Mouse (Mus musculus) neural tube, embryonic 15.5 days (tissue): ENCODE data around the gene Camta1. TPM values are rescaled to one million over a fixed set of nuclear protein-coding genes. Genes with fewer than 3 reads are reported as not detected.
"Not testable (repeated sequence)": the region's sequence is repeated elsewhere in the genome, so short reads cannot be mapped to it uniquely, and the experiment has no call there.

ENCODE experiments used
- ATAC-seq: fragments of 200-750 bp; cut with Nextera tagmentation; 2 replicates; pipeline ENCODE4 v1.8.0; 2017; ENCODE audit warnings: mild to moderate bottlenecking, moderate TSS enrichment, moderate library complexity; ENCODE audit not compliant: low FRiP score
- H3K27ac ChIP-seq: fragments of 300-500 bp; sonication (generic); replicated peaks from 2 replicates; pipeline ENCODE4 v1.5.1; 2015; ENCODE audit warnings: mild to moderate bottlenecking, inconsistent platforms
- H3K27me3 ChIP-seq: fragments of 300-500 bp; sonication (generic); replicated peaks from 2 replicates; pipeline ENCODE4 v1.6.1; 2015; ENCODE audit warnings: inconsistent platforms
- H3K36me3 ChIP-seq: fragments of 300-500 bp; sonication (generic); 2 replicates; pipeline ENCODE4 v1.6.1; 2015; ENCODE audit warnings: inconsistent platforms
- H3K4me1 ChIP-seq: fragments of 300-500 bp; sonication (generic); 2 replicates; pipeline ENCODE4 v1.6.1; 2015; ENCODE audit warnings: inconsistent platforms
- H3K4me2 ChIP-seq: fragments of 300-500 bp; sonication (generic); 2 replicates; pipeline ENCODE4 v1.6.1; 2015; ENCODE audit warnings: inconsistent platforms, mild to moderate bottlenecking, moderate library complexity
- H3K4me3 ChIP-seq: fragments of 300-500 bp; sonication (generic); replicated peaks from 2 replicates; pipeline ENCODE4 v1.5.1; 2015; ENCODE audit warnings: mild to moderate bottlenecking, inconsistent platforms
- H3K9ac ChIP-seq: fragments of 300-500 bp; sonication (generic); replicated peaks from 2 replicates; pipeline ENCODE4 v1.6.1; 2015; ENCODE audit warnings: mild to moderate bottlenecking, inconsistent platforms
- H3K9me3 ChIP-seq: fragments of 300-500 bp; sonication (generic); replicated peaks from 2 replicates; pipeline ENCODE4 v1.6.1; 2016; ENCODE audit warnings: inconsistent platforms
- whole genome bisulfite sequencing: fragments of 180-500 bp; shearing (Covaris S2); methylation state at CpG from one replicate; pipeline ENCODE4 v1.1.7; 2015; ENCODE audit warnings: mixed read lengths; 5-methylcytosine and 5-hydroxymethylcytosine counted together
- polyA plus RNA-seq: library from polyadenylated mRNA; unstranded; fragments of >200 nt; fragmentation: Nextera tagmentation; extraction: Ambion mirVana; gene quantifications from 2 replicates; pipeline ENCODE4 v1.2.1, GENCODE M21; 2015

Camta1 gene
- polyA plus RNA-seq, 1 experiment from 2014 or later: 161 TPM

GRCm38 (mm10) chr4:151024152-151024551 is 837.5 kb downstream of the Camta1 start:
- H3K27ac ChIP-seq: no peak overlapping the region
- H3K36me3 ChIP-seq: peaks cover 15% of the 10 kb centered on the region
- no peaks in the 10 kb centered on the region for H3K27me3 ChIP-seq
- 92% methylated on average over 9 of the region's 9 CpGs for WGBS
- no peak overlapping the region for H3K4me3 ChIP-seq
- H3K9me3 ChIP-seq: no peaks in the 10 kb centered on the region
- no peak overlapping the region for H3K4me2 ChIP-seq
- no peak for ATAC-seq
- H3K9ac ChIP-seq: no peak overlapping the region
- H3K4me1 ChIP-seq: no peaks in the 10 kb centered on the region

GRCm38 (mm10) chr4:151017356-151017755 is 844.3 kb downstream of the Camta1 start:
- not testable (repeated sequence) for H3K27me3 ChIP-seq, H3K9me3 ChIP-seq, H3K4me2 ChIP-seq, ATAC-seq, H3K4me1 ChIP-seq, H3K4me3 ChIP-seq, H3K9ac ChIP-seq, H3K27ac ChIP-seq
- H3K36me3 ChIP-seq: peaks cover 36% of the 10 kb centered on the region
- 90% methylated on average over 1 of the region's 1 CpGs for WGBS

- 91% methylated on average over 10 of the region's 10 CpGs for WGBS
- H3K9me3 ChIP-seq: no peaks in the 10 kb centered on the region
- H3K36me3 ChIP-seq: peaks cover 36% of the 10 kb centered on the region
- ATAC-seq: no peak
- H3K4me1 ChIP-seq: no peaks in the 10 kb centered on the region
- no peak overlapping the region for H3K4me2 ChIP-seq
- no peaks in the 10 kb centered on the region for H3K27me3 ChIP-seq
- no peak overlapping the region for H3K9ac ChIP-seq
- H3K27ac ChIP-seq: no peak overlapping the region
- no peak overlapping the region for H3K4me3 ChIP-seq
These were observed 845.7 kb downstream of the Camta1 start for GRCm38 (mm10) chr4:151015946-151016345.

- Histone ChIP-seq H3K4me1 (no peaks in the 10 kb centered on the region), H3K27me3 (no peaks in the 10 kb centered on the region), H3K36me3 (peaks cover 20% of the 10 kb centered on the region), H3K4me3 (no peak overlapping the region), H3K9me3 (no peaks in the 10 kb centered on the region), H3K9ac (no peak overlapping the region), H3K4me2 (no peak overlapping the region), H3K27ac (no peak overlapping the region)
- WGBS: 93% methylated on average over 7 of the region's 7 CpGs
- ATAC-seq: no peak
These were observed 851.4 kb downstream of the Camta1 start for GRCm38 (mm10) chr4:151010316-151010715.

GRCm38 (mm10) chr4:151006945-151007344 is 854.7 kb downstream of the Camta1 start:
- H3K27me3 ChIP-seq: no peaks in the 10 kb centered on the region
- H3K4me3 ChIP-seq: no peak overlapping the region
- 53% methylated on average over 6 of the region's 6 CpGs for WGBS
- H3K27ac ChIP-seq: no peak overlapping the region
- no peak overlapping the region for H3K4me2 ChIP-seq
- peaks cover 10% of the 10 kb centered on the region for H3K36me3 ChIP-seq
- ATAC-seq: no peak
- H3K9ac ChIP-seq: no peak overlapping the region
- H3K9me3 ChIP-seq: no peaks in the 10 kb centered on the region
- no peaks in the 10 kb centered on the region for H3K4me1 ChIP-seq

- H3K36me3 ChIP-seq: peaks cover 8% of the 10 kb centered on the region
- no peaks in the 10 kb centered on the region for H3K27me3 ChIP-seq
- no peaks in the 10 kb centered on the region for H3K9me3 ChIP-seq
- H3K4me1 ChIP-seq: no peaks in the 10 kb centered on the region
- 92% methylated on average over 13 of the region's 13 CpGs for WGBS
- H3K9ac ChIP-seq: no peak overlapping the region
- H3K27ac ChIP-seq: no peak overlapping the region
- no peak overlapping the region for H3K4me3 ChIP-seq
- H3K4me2 ChIP-seq: no peak overlapping the region
- no peak for ATAC-seq
These were observed 855.9 kb downstream of the Camta1 start for GRCm38 (mm10) chr4:151005656-151006318.

GRCm38 (mm10) chr4:151001397-151001796 is 860.3 kb downstream of the Camta1 start:
- H3K9me3 ChIP-seq: no peaks in the 10 kb centered on the region
- H3K4me1 ChIP-seq: 0 out of 2 replicates have a peak, but pooled peaks cover 4% of the 10 kb centered on the region
- no peak for ATAC-seq
- H3K36me3 ChIP-seq: 0 out of 2 replicates have a peak, but pooled peaks cover 5% of the 10 kb centered on the region
- H3K4me2 ChIP-seq: no peak overlapping the region
- 76% methylated on average over 13 of the region's 13 CpGs for WGBS
- H3K27me3 ChIP-seq: no peaks in the 10 kb centered on the region
- no peak overlapping the region for H3K4me3 ChIP-seq
- no peak overlapping the region for H3K9ac ChIP-seq
- no peak overlapping the region for H3K27ac ChIP-seq

GRCm38 (mm10) chr4:150998626-150999025 is 863.0 kb downstream of the Camta1 start:
- H3K4me3 ChIP-seq: no peak overlapping the region
- H3K27me3 ChIP-seq: no peaks in the 10 kb centered on the region
- H3K36me3 ChIP-seq: no peaks in the 10 kb centered on the region
- H3K4me1 ChIP-seq: 0 out of 2 replicates have a peak, but pooled peaks cover 4% of the 10 kb centered on the region
- H3K27ac ChIP-seq: no peak overlapping the region
- no peaks in the 10 kb centered on the region for H3K9me3 ChIP-seq
- no peak for ATAC-seq
- WGBS: 93% methylated on average over 9 of the region's 9 CpGs
- H3K9ac ChIP-seq: no peak overlapping the region
- no peak overlapping the region for H3K4me2 ChIP-seq

- H3K36me3 ChIP-seq: no peaks in the 10 kb centered on the region
- H3K4me1 ChIP-seq: 0 out of 2 replicates have a peak, but pooled peaks cover 4% of the 10 kb centered on the region
- no peaks in the 10 kb centered on the region for H3K27me3 ChIP-seq
- H3K9ac ChIP-seq: no peak within 1 kb of the TSS
- H3K4me2 ChIP-seq: no peak within 1 kb of the TSS
- no peaks in the 10 kb centered on the region for H3K9me3 ChIP-seq
- H3K27ac ChIP-seq: no peak within 1 kb of the TSS
- ATAC-seq: no peak
- no peak within 1 kb of the TSS for H3K4me3 ChIP-seq
- 93% methylated on average over 7 of the region's 7 CpGs for WGBS
These were observed 864.9 kb downstream of the Camta1 start, which contains the start of gene Uts2 for GRCm38 (mm10) chr4:150996797-150997196. Gene Uts2, plus strand, starts transcription at chr4:150997097.

- 49% methylated on average over 6 of the region's 6 CpGs for WGBS
- Histone ChIP-seq H3K27me3 (no peaks in the 10 kb centered on the region), H3K9ac (no peak overlapping the region), H3K4me1 (no peaks in the 10 kb centered on the region), H3K4me3 (no peak overlapping the region), H3K36me3 (no peaks in the 10 kb centered on the region), H3K4me2 (no peak overlapping the region), H3K9me3 (no peaks in the 10 kb centered on the region), H3K27ac (no peak overlapping the region)
- no peak for ATAC-seq
These were observed 871.5 kb downstream of the Camta1 start for GRCm38 (mm10) chr4:150990148-150990547.

- ATAC-seq: no peak
- Histone ChIP-seq H3K9me3 (no peaks in the 10 kb centered on the region), H3K27me3 (no peaks in the 10 kb centered on the region), H3K4me2 (no peak overlapping the region), H3K4me3 (no peak overlapping the region), H3K36me3 (no peaks in the 10 kb centered on the region), H3K9ac (no peak overlapping the region), H3K4me1 (no peaks in the 10 kb centered on the region), H3K27ac (no peak overlapping the region)
- 91% methylated on average over 5 of the region's 5 CpGs for WGBS
These were observed 881.5 kb downstream of the Camta1 start for GRCm38 (mm10) chr4:150980153-150980552.

GRCm38 (mm10) chr4:150979455-150979854 is 882.2 kb downstream of the Camta1 start:
- Histone ChIP-seq H3K4me3 (no peak overlapping the region), H3K36me3 (no peaks in the 10 kb centered on the region), H3K9me3 (no peaks in the 10 kb centered on the region), H3K4me2 (no peak overlapping the region), H3K27ac (no peak overlapping the region), H3K9ac (no peak overlapping the region), H3K27me3 (no peaks in the 10 kb centered on the region), H3K4me1 (no peaks in the 10 kb centered on the region)
- ATAC-seq: no peak
- 85% methylated on average over 9 of the region's 9 CpGs for WGBS
